Mouse (Mus musculus) spleen, adult 2 months (tissue): ENCODE data around the gene Olfr204.
"Not testable (repeated sequence)": the region's sequence is repeated elsewhere in the genome, so short reads cannot be mapped to it uniquely, and the experiment has no call there.

Experiments
- CTCF ChIP-seq: fragments of 200-500 bp; IDR thresholded peaks from 2 replicates; pipeline ENCODE4 v1.5.1; 2011; ENCODE audit warnings: mild to moderate bottlenecking, inconsistent platforms; ENCODE audit not compliant: insufficient read depth, insufficient read length, insufficient replicate concordance; ENCODE audit errors: extremely low read depth
- POLR2A ChIP-seq: fragments of 200-500 bp; IDR thresholded peaks from 2 replicates; pipeline ENCODE4 v1.6.1; 2011; ENCODE audit warnings: low read depth, low read length, inconsistent platforms

DNA sequence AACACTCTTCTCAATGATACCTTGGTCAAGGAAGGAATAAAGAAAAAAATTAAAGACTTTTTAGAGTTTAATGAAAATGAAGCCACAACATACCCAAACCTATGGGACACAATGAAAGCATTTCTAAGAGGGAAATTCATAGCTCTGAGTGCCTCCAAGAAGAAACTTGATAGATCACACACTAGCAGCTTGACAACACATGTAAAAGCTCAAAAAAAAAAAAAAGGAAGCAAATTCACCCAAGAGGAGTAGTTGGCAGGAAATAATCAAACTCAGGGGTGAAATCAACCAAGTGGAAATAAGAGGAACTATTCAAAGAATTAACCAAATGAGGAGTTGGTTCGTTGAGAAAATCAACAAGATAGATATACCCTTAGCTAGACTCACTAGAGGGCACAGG, 5.2 kb upstream of the Olfr204 start:
- not testable (repeated sequence) for TF ChIP-seq CTCF, POLR2A
